Mouse (Mus musculus) forebrain, postnatal 0 days (tissue): ENCODE results near the gene Prkcd. TPM values are rescaled to one million over a fixed set of nuclear protein-coding genes. Genes with fewer than 3 reads are reported as not detected.

Source experiments
- ATAC-seq: fragments of 200-750 bp; cut with Nextera tagmentation; 2 replicates; pipeline ENCODE4 v1.8.0; 2017; ENCODE audit warnings: mild to moderate bottlenecking, moderate library complexity
- DNase-seq: peaks from one replicate; pipeline ENCODE4 v3.0.0-alpha.2; 2015
- H3K27ac ChIP-seq: fragments of 300-500 bp; sonication (generic); 2 replicates; pipeline ENCODE4 v1.5.1; 2014; ENCODE audit warnings: low read depth, mild to moderate bottlenecking, antibody characterized with exemption, low read length, moderate library complexity, mixed read lengths
- H3K27me3 ChIP-seq: fragments of 300-500 bp; sonication (generic); 2 replicates; pipeline ENCODE4 v1.6.1; 2014; ENCODE audit warnings: mild to moderate bottlenecking, low read length, mixed read lengths; ENCODE audit not compliant: insufficient read depth
- H3K36me3 ChIP-seq: fragments of 300-500 bp; sonication (generic); 2 replicates; pipeline ENCODE4 v1.6.1; 2014; ENCODE audit warnings: mild to moderate bottlenecking, moderate library complexity; ENCODE audit not compliant: insufficient read depth
- H3K4me1 ChIP-seq: fragments of 300-500 bp; sonication (generic); 2 replicates; pipeline ENCODE4 v1.6.1; 2014; ENCODE audit warnings: antibody characterized with exemption; ENCODE audit not compliant: insufficient read depth
- H3K4me2 ChIP-seq: fragments of 300-500 bp; sonication (generic); 2 replicates; pipeline ENCODE4 v1.6.1; 2014; ENCODE audit warnings: low read depth, mild to moderate bottlenecking, moderate library complexity
- H3K4me3 ChIP-seq: fragments of 300-500 bp; sonication (generic); 2 replicates; pipeline ENCODE4 v1.5.1; 2014; ENCODE audit warnings: low read depth, low read length, mixed read lengths
- H3K9ac ChIP-seq: fragments of 300-500 bp; sonication (generic); 2 replicates; pipeline ENCODE4 v1.6.1; 2014; ENCODE audit warnings: mild to moderate bottlenecking
- H3K9me3 ChIP-seq: fragments of 300-500 bp; sonication (generic); 2 replicates; pipeline ENCODE4 v1.6.1; 2016; ENCODE audit warnings: low read length
- CTCF ChIP-seq: sonication (generic); IDR thresholded peaks from 2 replicates; pipeline ENCODE4 v1.5.1; 2016; ENCODE audit warnings: antibody characterized with exemption, control low read depth, low read depth
- WGBS: fragments of 180-500 bp; shearing (Covaris S2); extraction: QIAGEN DNeasy Blood & Tissue Kit; methylation state at CpG from one replicate; pipeline ENCODE4 v1.1.7; 2014; 5-methylcytosine and 5-hydroxymethylcytosine counted together
- polyA plus RNA-seq: library from polyadenylated mRNA; unstranded; fragments of >200 nt; fragmentation: Nextera tagmentation; extraction: Ambion mirVana; gene quantifications from 2 replicates; pipeline ENCODE4 v1.2.1, GENCODE M21; 2015
- total RNA-seq: library from RNA; depleted of rRNA; stranded (reverse); fragments of >200 nt; gene quantifications from 2 replicates; pipeline ENCODE4 v1.2.3, GENCODE M21; 2014; rRNA removed

The Prkcd gene
- total RNA-seq = 25.0 and 29.6 TPM in 2 replicates
- 19.3 and 19.8 TPM in 2 replicates for polyA plus RNA-seq

DNA sequence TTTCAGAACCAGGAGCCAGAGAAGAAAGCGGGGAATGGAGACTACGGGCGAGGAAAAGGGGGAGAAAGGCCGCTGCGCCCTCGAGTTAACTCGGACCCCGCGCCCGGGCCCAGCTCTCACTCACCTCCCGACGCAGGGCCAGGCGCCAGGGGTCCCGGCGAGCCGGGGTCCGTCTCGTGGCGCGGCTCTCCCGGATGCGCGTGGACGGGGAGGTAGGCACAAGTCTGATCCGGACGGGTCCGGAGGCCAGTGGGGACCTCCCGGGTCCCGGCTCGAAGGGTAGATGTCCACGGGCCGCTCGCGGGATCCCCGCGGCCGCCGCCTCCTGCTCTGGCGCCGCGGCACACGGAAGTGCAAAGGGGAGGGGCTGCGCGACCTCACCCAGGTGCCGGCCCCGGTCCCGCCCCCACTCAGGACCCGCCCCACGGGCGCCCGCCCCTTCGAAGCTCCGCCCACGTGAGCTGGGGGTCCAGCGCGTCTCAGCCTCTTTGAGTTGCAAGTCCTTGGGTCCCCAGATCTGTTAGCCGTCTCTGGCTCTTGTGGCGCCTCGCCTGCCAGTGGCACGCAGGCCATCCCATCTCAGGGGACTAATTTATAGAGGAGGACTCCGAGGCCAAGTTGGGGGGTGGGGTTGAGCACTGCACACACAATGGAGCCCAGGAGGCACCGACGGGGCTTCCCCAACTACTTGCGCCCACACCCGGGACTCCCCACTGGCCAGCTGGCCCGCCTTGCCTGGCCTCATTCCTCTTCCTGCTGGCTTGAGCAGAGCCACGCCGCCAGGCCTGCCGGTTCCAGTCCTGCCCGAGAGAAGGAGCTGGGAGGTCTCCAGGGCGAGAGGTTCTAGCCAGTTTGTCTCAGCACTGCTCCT lies at the start of gene Prkcd:
Gene Prkcd, minus strand, starts transcription at position 355 of the 871 bp plus-strand sequence.
- Histone ChIP-seq H3K36me3 (no peaks in the 10 kb centered on the region), H3K27me3 (no peaks in the 10 kb centered on the region; the same call in 1 of the 2 replicates), H3K4me1 (no peaks in the 10 kb centered on the region), H3K27ac (no peak within 1 kb of the TSS; the same call in 1 of the 2 replicates), H3K9ac (peak within 1 kb of the TSS; percentile 53), H3K4me3 (peak within 1 kb of the TSS; percentile 53), H3K9me3 (no peaks in the 10 kb centered on the region), H3K4me2 (peak within 1 kb of the TSS; percentile 65)
- WGBS = 2% methylated on average over 69 of the region's 71 CpGs
- TF ChIP-seq CTCF = no peak
- DNase-seq (peak; percentile 56), ATAC-seq (peak; percentile 59)

GRCm38 (mm10) chr14:30674947-30675346 lies 48.9 kb upstream of the Prkcd start:
- no peak overlapping the region for H3K4me3 ChIP-seq
- WGBS = 65% methylated on average over 6 of the region's 6 CpGs
- peaks cover 26% of the 10 kb centered on the region for H3K36me3 ChIP-seq
- no peaks in the 10 kb centered on the region for H3K9me3 ChIP-seq
- no peak for DNase-seq
- H3K9ac ChIP-seq = no peak overlapping the region
- H3K4me1 ChIP-seq = no peaks in the 10 kb centered on the region
- no peak overlapping the region for H3K27ac ChIP-seq
- no peak overlapping the region for H3K4me2 ChIP-seq
- no peak for TF ChIP-seq CTCF
- no peaks in the 10 kb centered on the region for H3K27me3 ChIP-seq
- no peak for ATAC-seq

- ATAC-seq = peak; percentile 98
- DNase-seq = peak; percentile 92
- no peak overlapping the region for H3K27ac ChIP-seq
- no peak overlapping the region for H3K9ac ChIP-seq
- WGBS = 4% methylated on average over 3 of the region's 3 CpGs
- peaks cover 31% of the 10 kb centered on the region for H3K36me3 ChIP-seq
- TF ChIP-seq CTCF = peak; percentile 95
- no peaks in the 10 kb centered on the region for H3K9me3 ChIP-seq
- no peak overlapping the region for H3K4me3 ChIP-seq
- no peaks in the 10 kb centered on the region for H3K4me1 ChIP-seq
- H3K27me3 ChIP-seq = no peaks in the 10 kb centered on the region
- no peak overlapping the region for H3K4me2 ChIP-seq
Observed at GRCm38 (mm10) chr14:30671986-30672312, 45.9 kb upstream of the Prkcd start.

DNA sequence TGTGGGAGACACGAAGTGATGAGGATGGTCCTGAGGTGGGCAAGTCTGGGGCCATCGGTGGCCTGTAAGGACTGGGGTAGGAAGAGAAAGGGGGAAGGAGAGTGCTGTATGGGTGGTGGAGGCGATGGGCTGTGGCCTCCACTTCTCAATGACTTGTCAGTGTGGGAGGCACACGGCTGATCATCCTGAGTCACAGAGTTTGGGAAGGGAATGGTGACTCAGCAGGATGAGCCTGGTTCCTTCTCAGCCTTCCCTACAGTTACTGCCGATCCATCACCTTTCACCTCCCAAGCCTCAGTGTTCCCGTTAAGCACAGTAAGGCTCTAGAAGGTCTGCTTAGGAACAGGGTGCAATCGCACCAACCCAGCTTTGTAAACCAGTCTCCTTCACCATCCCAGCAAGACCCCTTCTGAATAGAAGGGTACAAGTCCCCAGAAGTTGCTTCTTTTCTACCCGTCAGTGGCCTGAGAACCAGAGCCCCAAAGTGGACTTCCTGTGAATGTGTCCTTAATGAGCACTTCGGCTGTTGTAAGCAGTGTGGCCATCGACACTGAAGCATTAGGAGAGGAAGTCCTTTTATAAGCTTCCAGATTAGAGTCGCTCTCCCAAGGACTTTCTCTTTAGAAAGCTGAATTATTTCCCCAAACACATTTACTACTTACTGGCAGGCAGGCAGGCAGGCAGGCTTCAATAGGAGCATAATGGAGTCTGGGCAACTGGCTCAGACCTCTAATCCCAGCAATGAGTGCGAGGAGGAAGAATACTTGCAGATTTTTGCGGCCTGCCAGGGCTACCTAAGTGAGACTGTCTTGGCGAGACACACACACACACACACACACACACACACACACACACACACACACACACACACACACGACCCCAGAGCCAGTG lies 45.3 kb upstream of the Prkcd start:
- no peak overlapping the region for H3K9ac ChIP-seq
- WGBS = 62% methylated on average over 15 of the region's 15 CpGs
- H3K4me3 ChIP-seq = no peak overlapping the region
- no peak for TF ChIP-seq CTCF
- H3K27me3 ChIP-seq = no peaks in the 10 kb centered on the region
- no peak overlapping the region for H3K27ac ChIP-seq
- DNase-seq (no peak), ATAC-seq (peak; percentile 77)
- no peaks in the 10 kb centered on the region for H3K9me3 ChIP-seq
- peaks cover 35% of the 10 kb centered on the region for H3K36me3 ChIP-seq
- no peaks in the 10 kb centered on the region for H3K4me1 ChIP-seq
- no peak overlapping the region for H3K4me2 ChIP-seq

DNA sequence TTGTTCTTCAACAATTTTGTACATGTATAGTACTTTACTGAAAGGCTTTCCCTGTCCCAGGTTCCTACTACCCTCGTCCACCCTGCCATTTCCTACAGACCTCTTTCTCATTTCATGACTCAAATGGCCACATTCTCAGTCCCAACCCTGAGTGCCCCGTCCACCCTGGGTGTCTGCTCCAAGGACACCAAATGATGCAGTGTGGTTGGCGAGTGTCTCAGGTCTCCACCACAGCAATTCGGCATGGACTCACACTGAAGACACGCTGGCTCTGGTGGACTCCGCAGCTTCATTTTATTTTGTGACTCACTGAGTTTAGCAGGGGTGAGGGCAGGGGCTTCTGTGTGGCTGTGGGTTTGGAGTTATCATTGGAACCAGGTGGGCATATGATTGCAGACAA lies 44.2 kb upstream of the Prkcd start:
- Histone ChIP-seq H3K4me1 (no peaks in the 10 kb centered on the region), H3K27ac (no peak overlapping the region), H3K4me2 (no peak overlapping the region), H3K9ac (no peak overlapping the region), H3K27me3 (no peaks in the 10 kb centered on the region), H3K9me3 (no peaks in the 10 kb centered on the region), H3K36me3 (peaks cover 42% of the 10 kb centered on the region), H3K4me3 (no peak overlapping the region)
- no peak for TF ChIP-seq CTCF
- WGBS = 96% methylated on average over 6 of the region's 6 CpGs
- DNase-seq (no peak), ATAC-seq (no peak)

- DNase-seq = no peak
- H3K9ac ChIP-seq = no peak overlapping the region
- WGBS = 85% methylated on average over 4 of the region's 4 CpGs
- H3K36me3 ChIP-seq = peaks cover 48% of the 10 kb centered on the region
- no peak overlapping the region for H3K4me2 ChIP-seq
- H3K4me3 ChIP-seq = no peak overlapping the region
- no peaks in the 10 kb centered on the region for H3K9me3 ChIP-seq
- no peaks in the 10 kb centered on the region for H3K4me1 ChIP-seq
- H3K27me3 ChIP-seq = no peaks in the 10 kb centered on the region
- H3K27ac ChIP-seq = no peak overlapping the region
- ATAC-seq = no peak
- no peak for TF ChIP-seq CTCF
Observed at GRCm38 (mm10) chr14:30666604-30667003, 40.6 kb upstream of the Prkcd start.
